Mouse (Mus musculus): Measurements from ENCODE around the gene Wasf2. TPM values are rescaled to one million over a fixed set of nuclear protein-coding genes. Genes with fewer than 3 reads are reported as not detected.

Gene Wasf2
- 104 TPM for polyA plus RNA-seq (2017; shearing (Covaris generic))

DNA sequence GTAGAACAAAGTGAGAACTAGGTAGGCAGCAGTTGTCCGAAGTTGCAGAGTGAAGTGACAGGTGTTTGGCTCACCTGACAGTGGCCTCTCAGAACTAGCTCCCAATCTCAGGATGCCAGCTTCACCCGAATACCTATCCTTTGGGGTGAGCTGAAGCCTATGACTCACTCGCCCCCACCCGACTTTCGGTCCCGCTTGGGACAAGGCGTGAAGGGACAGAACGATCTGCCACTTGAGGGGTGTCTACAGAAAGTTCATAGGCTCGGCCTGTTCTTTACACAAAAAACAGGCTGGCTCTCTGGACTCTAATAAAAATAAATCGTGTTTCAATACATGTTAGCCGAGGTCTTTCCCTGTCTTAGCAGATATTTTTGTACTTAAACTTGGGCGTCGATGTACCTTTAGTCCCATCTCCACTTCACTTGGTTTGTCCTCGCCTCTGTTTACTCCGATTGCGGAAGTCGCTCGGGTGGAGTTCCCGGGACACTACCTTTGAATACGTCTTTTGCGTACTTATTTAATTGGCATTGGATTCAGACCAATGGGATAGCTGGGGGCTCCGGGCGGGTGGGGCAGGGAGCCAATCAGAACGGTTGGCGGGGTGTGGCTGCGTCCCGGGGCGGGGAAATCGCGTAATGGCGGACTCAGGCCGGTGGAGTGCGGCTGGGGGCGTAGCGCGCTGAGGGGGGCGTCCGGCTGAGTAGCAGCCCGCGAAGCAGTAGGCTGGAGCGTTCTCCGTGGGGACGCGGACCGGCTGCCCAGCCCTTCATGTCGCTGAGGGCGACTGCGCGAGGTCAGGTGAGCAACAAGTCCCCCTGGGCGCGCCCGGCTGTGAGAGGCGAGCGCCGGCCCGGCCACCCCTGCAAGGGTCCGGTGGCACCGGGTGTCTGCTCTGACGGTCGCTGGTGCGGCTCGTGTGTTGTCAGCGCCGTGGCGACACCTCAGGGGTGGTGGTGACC, at the start of gene Wasf2:
Gene Wasf2, plus strand, starts transcription at position 575 of the 959 bp plus-strand sequence.

DNA sequence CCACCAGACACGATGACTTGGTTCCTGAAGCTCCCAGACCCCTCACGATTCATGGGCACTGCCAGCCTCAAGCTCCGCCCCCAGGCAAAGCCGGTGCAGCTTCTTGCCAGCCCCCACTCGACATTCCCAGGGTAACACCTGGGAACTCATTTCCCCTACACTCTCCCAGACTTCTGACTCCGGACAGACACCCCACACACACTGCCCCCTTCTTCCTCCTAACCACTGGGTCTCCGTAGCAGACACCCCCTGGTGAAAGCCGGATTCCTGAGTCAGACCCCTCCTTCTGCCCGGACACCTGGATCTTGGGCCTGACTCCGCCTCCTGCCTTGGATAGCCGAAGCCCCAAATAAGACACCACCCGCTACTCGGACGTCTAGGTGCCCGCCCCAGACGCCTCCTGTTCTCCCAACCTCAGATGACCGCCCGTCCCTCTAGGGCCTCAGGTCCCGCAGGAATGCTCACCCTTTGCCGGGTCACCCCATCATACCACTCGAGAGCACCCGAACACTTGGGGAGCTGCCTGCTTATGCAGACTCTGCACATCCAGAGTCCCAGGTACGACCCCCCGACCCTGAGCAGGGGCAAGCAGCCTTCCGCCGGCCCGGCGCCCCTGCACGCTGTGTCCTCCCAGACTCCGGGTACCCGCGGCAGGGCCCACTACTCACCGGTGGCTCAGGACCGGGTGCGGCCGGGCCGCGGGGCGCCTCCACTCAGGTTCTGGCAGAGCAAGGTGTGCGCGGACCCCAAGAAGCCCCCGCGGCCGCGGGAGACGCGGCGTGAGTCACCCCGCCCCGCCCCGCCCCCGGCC, 81.7 kb downstream of the Wasf2 start, which contains the start of the genes Cd164l2 and Gpr3:
Gene Cd164l2, plus strand, starts transcription at position 381 of the 811 bp plus-strand sequence.
Gene Gpr3, minus strand, starts transcription at position 786 of the 811 bp plus-strand sequence.

DNA sequence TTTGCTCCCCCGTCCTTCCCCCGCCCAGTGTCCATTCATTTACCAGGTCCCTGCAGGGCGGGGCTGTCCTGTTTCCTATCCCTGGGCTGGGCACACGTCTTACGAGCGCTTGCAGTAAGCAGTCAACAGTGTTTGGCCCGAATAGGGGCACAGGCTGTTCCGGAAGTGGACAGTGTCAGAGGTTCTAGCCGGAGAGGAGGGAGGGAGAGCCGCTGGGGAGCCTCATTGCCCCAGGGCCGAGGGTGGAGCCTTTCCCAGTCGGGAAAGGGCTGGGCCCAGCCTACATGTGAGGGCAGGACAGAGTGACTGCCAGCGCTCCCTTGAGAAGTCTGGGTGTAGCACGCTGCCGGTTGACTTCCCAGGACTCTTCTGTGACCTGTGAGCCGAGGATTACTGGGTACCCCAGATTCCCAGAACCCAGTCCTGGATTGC, 110.2 kb downstream of the Wasf2 start, which contains the start of gene Map3k6:
Gene Map3k6, plus strand, starts transcription at position 329 of the 432 bp plus-strand sequence.

Other genes starting within 250 kb of the Wasf2 start
- 38.0 TPM for gene Stx12, start 246.0 kb upstream of the Wasf2 start, polyA plus RNA-seq (2017; shearing (Covaris generic))
- gene Fam76a, start 207.9 kb upstream of the Wasf2 start, polyA plus RNA-seq (2017; shearing (Covaris generic)) = 20.7 TPM
- gene Fgr, start 156.4 kb upstream of the Wasf2 start, polyA plus RNA-seq (2017; shearing (Covaris generic)) = 4.0 TPM
- 4.5 TPM for gene Ahdc1, start 119.2 kb upstream of the Wasf2 start, polyA plus RNA-seq (2017; shearing (Covaris generic))
- not detected for gene Cd164l2, start 81.6 kb downstream of the Wasf2 start, polyA plus RNA-seq (2017; shearing (Covaris generic))
- gene Gpr3, start 82.0 kb downstream of the Wasf2 start, polyA plus RNA-seq (2017; shearing (Covaris generic)) = not detected
- not detected for gene Map3k6, start 110.3 kb downstream of the Wasf2 start, polyA plus RNA-seq (2017; shearing (Covaris generic))
- gene Sytl1, start 132.6 kb downstream of the Wasf2 start, polyA plus RNA-seq (2017; shearing (Covaris generic)) = 53.7 TPM
- 87.6 TPM for gene Tmem222, start 147.3 kb downstream of the Wasf2 start, polyA plus RNA-seq (2017; shearing (Covaris generic))
- gene Wdtc1, start 223.0 kb downstream of the Wasf2 start, polyA plus RNA-seq (2017; shearing (Covaris generic)) = 3.8 TPM
- 26.6 TPM for gene Slc9a1, start 239.2 kb downstream of the Wasf2 start, polyA plus RNA-seq (2017; shearing (Covaris generic))

Data from CD4-positive, CD25-positive, alpha-beta regulatory T cell, adult 9 weeks (primary cell).